In the genomic region with DNA sequence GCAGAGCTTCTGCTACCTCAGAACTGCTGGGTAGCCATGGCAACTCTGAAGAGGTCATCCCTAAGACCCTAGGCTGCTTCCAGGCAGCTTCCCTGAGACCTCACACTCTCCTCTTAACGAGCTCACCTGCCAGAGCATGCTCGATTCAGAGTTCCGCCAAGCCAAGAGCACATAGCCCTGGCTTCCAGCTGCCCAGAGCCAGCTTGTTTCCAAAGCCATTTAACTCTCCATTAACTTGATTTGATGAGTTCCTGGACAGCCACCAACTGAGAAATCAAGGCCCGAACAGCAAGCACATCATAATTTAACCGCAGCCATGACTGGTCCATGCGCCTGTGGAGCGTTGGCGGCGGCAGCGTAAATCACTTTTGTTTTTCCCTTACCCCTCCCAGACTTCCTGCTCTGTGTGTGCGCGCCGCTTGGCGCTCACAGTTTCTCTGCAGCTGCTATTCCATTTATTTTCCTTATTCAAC, we compare ENCODE assay signal across 9 mouse cellular contexts. TPM values are rescaled to one million over a fixed set of nuclear protein-coding genes. Genes with fewer than 3 reads are reported as not detected.
DNase-seq lines count a peak whose midpoint lies in the region; ATAC-seq and TF ChIP-seq lines count a peak whose summit lies in the region.
"Had no signal": no experiment of that assay in that cellular context is flagged by ENCODE, and none has a peak within 500 bp of the region (broad histone marks: within the 10 kb centered on the region; RNA-seq: fewer than 3 reads in every experiment).

No protein-coding gene starts in this region.

- H3K27me3 ChIP-seq in heart, embryonic 11.5 days (ENCODE audit: control insufficient read depth, insufficient read depth, low read length), result no peaks in the 10 kb centered on the region
- H3K27me3 ChIP-seq in hindbrain, embryonic 12.5 days, result no peaks in the 10 kb centered on the region
- H3K27me3 ChIP-seq in stomach, embryonic 15.5 days (replicated peaks), result no peaks in the 10 kb centered on the region

- no peak overlapping the region for H3K27ac ChIP-seq in heart, embryonic 11.5 days (ENCODE audit: low read depth, low read length)
- peak overlapping the region; percentile 84 for H3K27ac ChIP-seq in hindbrain, embryonic 12.5 days
- peak overlapping the region; percentile 29 for H3K27ac ChIP-seq in layer of hippocampus, adult 2 months
- no peak overlapping the region for H3K27ac ChIP-seq in stomach, embryonic 15.5 days

- peak overlapping the region; percentile 3; the same call in 1 of the 2 replicates for H3K4me2 ChIP-seq in heart, embryonic 11.5 days
- peak overlapping the region; percentile 40 for H3K4me2 ChIP-seq in hindbrain, embryonic 12.5 days (replicated peaks)
- peak overlapping the region; percentile 52 for H3K4me2 ChIP-seq in stomach, embryonic 15.5 days

- ATAC-seq in heart, embryonic 11.5 days (replicated peaks; ENCODE audit: insufficient number of reproducible peaks, low FRiP score, low TSS enrichment), result no peak
- ATAC-seq in hindbrain, embryonic 12.5 days (ENCODE audit: low FRiP score), result peak; percentile 77
- ATAC-seq in stomach, embryonic 15.5 days (ENCODE audit: insufficient read depth, low FRiP score, low read depth), result peak; percentile 47; the same call in 1 of the 2 replicates
- ATAC-seq in inflammation-experienced regulatory T-cells, adult 6 months, result no peak

- TF ChIP-seq CTCF in layer of hippocampus, adult 2 months (conservative IDR thresholded peaks at IDR 0.05), result peak; percentile 53

- H3K4me1 ChIP-seq in heart, embryonic 11.5 days (ENCODE audit: control insufficient read depth, insufficient read depth, low read length), result peaks cover 10% of the 10 kb centered on the region
- peaks cover 55% of the 10 kb centered on the region for H3K4me1 ChIP-seq in hindbrain, embryonic 12.5 days
- H3K4me1 ChIP-seq in stomach, embryonic 15.5 days, result peaks cover 16% of the 10 kb centered on the region; the same call in 1 of the 2 replicates

- no peak for DNase-seq in heart, adult 8-10 months (ENCODE audit: low spot score)
- peak; percentile 68 for DNase-seq in embryo, embryonic 11.5 days (ENCODE audit: low read depth, low spot score)
- DNase-seq in layer of hippocampus, adult 2 months (ENCODE audit: low spot score in 2 of 2), result peak; percentile 49 to 52
- DNase-seq in mesoderm, embryonic 11.5 days (ENCODE audit: low read depth, low spot score), result peak; percentile 81

- no peak overlapping the region for H3K4me3 ChIP-seq in heart, embryonic 11.5 days (ENCODE audit: low read depth, low read length)
- peak overlapping the region; percentile 5; the same call in 1 of the 2 replicates for H3K4me3 ChIP-seq in hindbrain, embryonic 12.5 days
- H3K4me3 ChIP-seq in layer of hippocampus, adult 2 months, result peak overlapping the region; percentile 49
- peak overlapping the region; percentile 25 for H3K4me3 ChIP-seq in stomach, embryonic 15.5 days (replicated peaks)

- H3K9ac ChIP-seq in heart, embryonic 11.5 days (ENCODE audit: low read depth, low read length), result no peak overlapping the region
- H3K9ac ChIP-seq in hindbrain, embryonic 12.5 days, result 0 out of 2 replicates have a peak overlapping the region, but pooled peaks have one; percentile 18
- no peak overlapping the region; the same call in 1 of the 2 replicates for H3K9ac ChIP-seq in stomach, embryonic 15.5 days

- H3K36me3 ChIP-seq in heart, embryonic 11.5 days (ENCODE audit: control insufficient read depth, insufficient read depth, low read length), result no peaks in the 10 kb centered on the region
- no peaks in the 10 kb centered on the region for H3K36me3 ChIP-seq in hindbrain, embryonic 12.5 days
- H3K36me3 ChIP-seq in stomach, embryonic 15.5 days, result no peaks in the 10 kb centered on the region

- no peaks in the 10 kb centered on the region for H3K9me3 ChIP-seq in heart, embryonic 11.5 days (replicated peaks; ENCODE audit: control insufficient read depth, low read length)
- H3K9me3 ChIP-seq in hindbrain, embryonic 12.5 days (replicated peaks), result no peaks in the 10 kb centered on the region
- no peaks in the 10 kb centered on the region for H3K9me3 ChIP-seq in stomach, embryonic 15.5 days

- 72% methylated on average over 14 of the region's 14 CpGs for WGBS in heart, embryonic 11.5 days (ENCODE audit: insufficient replicate concordance)
- WGBS in hindbrain, embryonic 12.5 days, result 37% methylated on average over 14 of the region's 14 CpGs
- WGBS in stomach, embryonic 15.5 days, result 16% methylated on average over 14 of the region's 14 CpGs

RNA-seq across cellular contexts. Expression of a gene that starts 32.7 kb away (rescaled TPM):
- polyA plus RNA-seq in heart, embryonic 11.5 days (2014; fragmentation: Nextera tagmentation; extraction: Ambion mirVana), result 1.7 and 2.8 TPM in 2 replicates
- total RNA-seq in heart, adult 8-10 months (2022), result 1 to 10 TPM; 4.4 to 6.8 (median 5.3) TPM
- 60.3 and 60.4 TPM in 2 replicates for polyA plus RNA-seq in hindbrain, embryonic 12.5 days (2016; fragmentation: Nextera tagmentation; extraction: Ambion mirVana)
- total RNA-seq in layer of hippocampus, adult 2 months (2021), result 10 to 100 TPM; 31.7 to 44.8 TPM
- 6.1 and 7.2 TPM in 2 replicates for polyA plus RNA-seq in stomach, embryonic 15.5 days (2015; fragmentation: Nextera tagmentation; extraction: Ambion mirVana)
- under 1 TPM in 1 of 3 experiments, not detected in 2; 0.39 TPM for polyA plus RNA-seq in inflammation-experienced regulatory T-cells, adult 6 months (2017; shearing (Covaris generic))
- total RNA-seq: neutrophil, adult 5-6 weeks had no signal

Comparison
In these comparisons a context has a peak if more than half of its experiments do, and no peak if none do; other contexts are left out.
1. ATAC-seq: peak in hindbrain, embryonic 12.5 days (single experiment) and stomach, embryonic 15.5 days (single experiment); none in heart, embryonic 11.5 days (single experiment) and inflammation-experienced regulatory T-cells, adult 6 months (single experiment).
2. H3K27ac ChIP-seq: peak in hindbrain, embryonic 12.5 days (single experiment) and layer of hippocampus, adult 2 months (single experiment); none in heart, embryonic 11.5 days (single experiment) and stomach, embryonic 15.5 days (single experiment).
3. Peak in every context shown above with its lines, with median percentiles within 50 percentile points of each other: H3K4me2 ChIP-seq.